Mouse (Mus musculus) MEL (cell line): ENCODE data around the gene Rrp36. TPM values are rescaled to one million over a fixed set of nuclear protein-coding genes. Genes with fewer than 3 reads are reported as not detected.

Source experiments
- DNase-seq: peaks from one replicate; pipeline ENCODE4 v3.0.0; 2011; ENCODE audit warnings: low read depth, low spot score
- H3K27ac ChIP-seq: 2 replicates; pipeline ENCODE4 v1.5.1; 2012; ENCODE audit warnings: low read depth, mild to moderate bottlenecking, control low read depth, low read length, moderate library complexity; ENCODE audit not compliant: control insufficient read depth
- H3K27me3 ChIP-seq, 2 experiments: fragments of 150-350 bp in 1 of 2; sonication (generic) in 1 of 2; 2 replicates each; pipeline ENCODE4 v1.6.1; 2012; ENCODE audit warnings: low read length in 2 of 2, mild to moderate bottlenecking in 2 of 2, improper control_type of control experiment in 1 of 2, moderate library complexity in 1 of 2; ENCODE audit not compliant: insufficient read depth in 2 of 2, control insufficient read depth in 1 of 2
- H3K36me3 ChIP-seq, 2 experiments: 2 replicates each; pipeline ENCODE4 v1.6.1; 2012 to 2014; ENCODE audit warnings: low read length in 2 of 2, improper control_type of control experiment in 1 of 2, inconsistent platforms in 1 of 2, mild to moderate bottlenecking in 1 of 2; ENCODE audit not compliant: insufficient read depth in 2 of 2, control insufficient read depth in 1 of 2
- H3K4me1 ChIP-seq, 2 experiments: fragments of 150-350 bp in 1 of 2; sonication (generic) in 1 of 2; 2 replicates each; pipeline ENCODE4 v1.6.1; 2012; ENCODE audit warnings: low read length in 2 of 2, improper control_type of control experiment in 1 of 2, mild to moderate bottlenecking in 1 of 2; ENCODE audit not compliant: insufficient read depth in 2 of 2, control insufficient read depth in 1 of 2
- H3K4me3 ChIP-seq, 2 experiments: fragments of 150-350 bp in 1 of 2; sonication (generic) in 1 of 2; 2 replicates each; pipeline ENCODE4 v1.5.1; 2012; ENCODE audit warnings: low read depth in 2 of 2, low read length in 2 of 2, mild to moderate bottlenecking in 2 of 2, moderate library complexity in 2 of 2, control low read depth in 1 of 2, improper control_type of control experiment in 1 of 2; ENCODE audit not compliant: control insufficient read depth in 1 of 2, insufficient read depth in 1 of 2
- H3K79me2 ChIP-seq: 2 replicates; pipeline ENCODE4 v1.6.1; 2012; ENCODE audit warnings: mild to moderate bottlenecking, low read length, moderate library complexity; ENCODE audit not compliant: control insufficient read depth, poor library complexity, insufficient read depth
- H3K9ac ChIP-seq: 2 replicates; pipeline ENCODE4 v1.6.1; 2012; ENCODE audit warnings: low read depth, mild to moderate bottlenecking, control low read depth, low read length, moderate library complexity; ENCODE audit not compliant: control insufficient read depth, poor library complexity, severe bottlenecking
- H3K9me3 ChIP-seq: fragments of 150-350 bp; sonication (generic); replicated peaks from 2 replicates; pipeline ENCODE4 v1.6.1; 2012; ENCODE audit warnings: mild to moderate bottlenecking, low read length, improper control_type of control experiment, moderate library complexity; ENCODE audit not compliant: insufficient read depth
- CHD2 ChIP-seq: IDR thresholded peaks from 2 replicates; pipeline ENCODE4 v1.6.1; 2011; ENCODE audit warnings: low read length, improper control_type of control experiment
- CTCF ChIP-seq, 3 experiments: IDR thresholded peaks in 2 of 3; conservative IDR thresholded peaks in 1 of 3; 2 replicates each; pipeline ENCODE4 v1.5.1; 2011 to 2012; ENCODE audit warnings: low read length in 3 of 3, low read depth in 2 of 3, mild to moderate bottlenecking in 2 of 3, improper control_type of control experiment in 1 of 3, inconsistent platforms in 1 of 3, mixed read lengths in 1 of 3, moderate library complexity in 1 of 3; ENCODE audit not compliant: control insufficient read depth in 1 of 3, insufficient read depth in 1 of 3, poor library complexity in 1 of 3, severe bottlenecking in 1 of 3
- E2F4 ChIP-seq: IDR thresholded peaks from 2 replicates; pipeline ENCODE4 v1.6.1; 2011; ENCODE audit warnings: low read depth, low read length, improper control_type of control experiment, borderline replicate concordance
- ELF1 ChIP-seq: IDR thresholded peaks from 2 replicates; pipeline ENCODE4 v1.6.1; 2014; ENCODE audit warnings: low read depth, mild to moderate bottlenecking, inconsistent platforms, low read length, improper control_type of control experiment, moderate library complexity
- EP300 ChIP-seq, 2 experiments: IDR thresholded peaks; 2 replicates each; pipeline ENCODE4 v1.6.1; 2011; ENCODE audit warnings: improper control_type of control experiment in 2 of 2, low read length in 2 of 2, low read depth in 1 of 2, mild to moderate bottlenecking in 1 of 2
- ETS1 ChIP-seq: IDR thresholded peaks from 2 replicates; pipeline ENCODE4 v1.6.1; 2012; ENCODE audit warnings: low read depth, mild to moderate bottlenecking, inconsistent platforms, low read length, improper control_type of control experiment, moderate library complexity
- GABPA ChIP-seq: IDR thresholded peaks from 2 replicates; pipeline ENCODE4 v1.6.1; 2012; ENCODE audit warnings: low read depth, mild to moderate bottlenecking, inconsistent platforms, low read length, improper control_type of control experiment, moderate library complexity
- GATA1 ChIP-seq: IDR thresholded peaks from 2 replicates; pipeline ENCODE4 v1.6.1; 2011; ENCODE audit warnings: low read depth, low read length, improper control_type of control experiment
- KAT2A ChIP-seq: conservative IDR thresholded peaks from 2 replicates; pipeline ENCODE4 v1.6.1; 2012; ENCODE audit warnings: low read depth, low read length, improper control_type of control experiment, inconsistent platforms
- MAX ChIP-seq: IDR thresholded peaks from 2 replicates; pipeline ENCODE4 v1.6.1; 2011; ENCODE audit warnings: low read length, improper control_type of control experiment
- MAZ ChIP-seq: IDR thresholded peaks from 2 replicates; pipeline ENCODE4 v1.6.1; 2012; ENCODE audit warnings: low read depth, mild to moderate bottlenecking, inconsistent platforms, low read length, improper control_type of control experiment
- MYB ChIP-seq: IDR thresholded peaks from 2 replicates; pipeline ENCODE4 v1.6.1; 2011; ENCODE audit warnings: mild to moderate bottlenecking, low read depth, low read length, improper control_type of control experiment
- MYC ChIP-seq: IDR thresholded peaks from 2 replicates; pipeline ENCODE4 v1.6.1; 2011; ENCODE audit warnings: low read depth, mild to moderate bottlenecking, low read length, improper control_type of control experiment, moderate library complexity
- RAD21 ChIP-seq: IDR thresholded peaks from 2 replicates; pipeline ENCODE4 v1.6.1; 2011; ENCODE audit warnings: mild to moderate bottlenecking, low read depth, low read length, improper control_type of control experiment
- TAL1 ChIP-seq: IDR thresholded peaks from 2 replicates; pipeline ENCODE4 v1.6.1; 2012; ENCODE audit warnings: mild to moderate bottlenecking, inconsistent platforms, low read length, moderate library complexity, mixed read lengths
- USF1 ChIP-seq: IDR thresholded peaks from 2 replicates; pipeline ENCODE4 v1.6.1; 2014; ENCODE audit warnings: low read depth, mild to moderate bottlenecking, inconsistent platforms, low read length, improper control_type of control experiment, moderate library complexity
- ZC3H11A ChIP-seq: IDR thresholded peaks from 2 replicates; pipeline ENCODE4 v1.6.1; 2012; ENCODE audit warnings: low read depth, mild to moderate bottlenecking, inconsistent platforms, low read length, improper control_type of control experiment
- ZKSCAN1 ChIP-seq: IDR thresholded peaks from 2 replicates; pipeline ENCODE4 v1.6.1; 2012; ENCODE audit warnings: low read depth, mild to moderate bottlenecking, inconsistent platforms, low read length, improper control_type of control experiment, moderate library complexity
- ZMIZ1 ChIP-seq: IDR thresholded peaks from 2 replicates; pipeline ENCODE4 v1.6.1; 2012; ENCODE audit warnings: low read depth, mild to moderate bottlenecking, inconsistent platforms, low read length, improper control_type of control experiment, moderate library complexity
- polyA plus RNA-seq, 2 experiments: library from polyadenylated mRNA; stranded (reverse) in 1 of 2; unstranded in 1 of 2; fragments of >175 nt in 1 of 2; fragments of >200 nt in 1 of 2; gene quantifications; 2 replicates each; pipeline versions ENCODE4 v1.2.1 to v1.2.4; 2012; ENCODE audit warnings: low replicate concordance in 2 of 2, low read depth in 1 of 2; ENCODE audit not compliant: insufficient read length in 2 of 2, insufficient read depth in 1 of 2, missing spikeins in 1 of 2
- total RNA-seq: library from RNA; depleted of rRNA; stranded (reverse); fragments of 300-350 nt; gene quantifications from 2 replicates; pipeline ENCODE4 v1.2.3, GENCODE M21; 2012

Rrp36 gene
- total and polyA plus RNA-seq, 3 experiments, result 51.2 to 55.3 TPM; not detected in 1

DNA sequence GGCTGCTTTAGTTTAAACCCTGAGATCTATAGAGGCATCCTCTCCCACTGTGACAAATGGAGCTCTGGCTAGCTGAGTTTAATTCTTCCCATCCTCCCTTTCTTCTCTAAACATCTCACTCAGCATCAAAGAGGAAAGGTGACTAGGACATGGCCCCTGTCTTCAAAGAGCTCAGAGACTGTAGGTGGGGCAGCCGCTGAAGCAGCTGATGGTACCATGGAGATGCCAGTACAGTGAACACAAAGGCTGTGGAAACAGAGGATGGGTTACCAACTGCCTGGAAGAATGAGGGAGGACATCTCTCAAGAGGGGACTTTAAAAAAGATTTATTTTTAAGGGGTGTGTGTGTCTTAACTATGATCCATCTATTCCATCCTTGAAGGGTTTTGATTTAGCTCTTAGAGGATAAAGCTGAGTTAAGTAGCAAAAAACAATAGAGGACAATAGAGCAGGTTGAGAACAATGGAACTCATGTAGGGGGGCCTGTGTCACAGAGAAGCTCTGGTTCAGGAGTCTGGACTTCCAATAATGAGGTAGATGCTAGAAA lies 20.4 kb upstream of the Rrp36 start:
- Histone ChIP-seq H3K27me3 (no peaks in the 10 kb centered on the region), H3K27ac (no peak overlapping the region), H3K79me2 (no peaks in the 10 kb centered on the region), H3K9me3 (no peaks in the 10 kb centered on the region), H3K9ac (no peak overlapping the region), H3K36me3 (peaks cover 0 to 1% of the 10 kb centered on the region in 2 experiments; a peak in 1 of 4 replicates), H3K4me1 (no peaks in the 10 kb centered on the region), H3K4me3 (no peak overlapping the region)
- TF ChIP-seq TAL1 (no peak), RAD21 (no peak), ETS1 (no peak), MYC (no peak), EP300 (IDR thresholded peaks at IDR 0.05; ENCODE audit: low read depth in 1 of 2, low read length in 2 of 2) (no peak), ZMIZ1 (no peak), ZKSCAN1 (no peak), USF1 (no peak), ZC3H11A (no peak), ELF1 (no peak), GABPA (no peak), E2F4 (no peak), MAX (no peak), MYB (no peak), GATA1 (no peak), CTCF (IDR thresholded peaks at IDR 0.05 in 2 of 3, conservative IDR thresholded peaks at IDR 0.05 in 1 of 3; ENCODE audit: control insufficient read depth in 1 of 3, insufficient read depth in 1 of 3, low read depth in 2 of 3, low read length in 3 of 3, poor library complexity in 1 of 3, severe bottlenecking in 1 of 3) (no peak)
- no peak for DNase-seq

DNA sequence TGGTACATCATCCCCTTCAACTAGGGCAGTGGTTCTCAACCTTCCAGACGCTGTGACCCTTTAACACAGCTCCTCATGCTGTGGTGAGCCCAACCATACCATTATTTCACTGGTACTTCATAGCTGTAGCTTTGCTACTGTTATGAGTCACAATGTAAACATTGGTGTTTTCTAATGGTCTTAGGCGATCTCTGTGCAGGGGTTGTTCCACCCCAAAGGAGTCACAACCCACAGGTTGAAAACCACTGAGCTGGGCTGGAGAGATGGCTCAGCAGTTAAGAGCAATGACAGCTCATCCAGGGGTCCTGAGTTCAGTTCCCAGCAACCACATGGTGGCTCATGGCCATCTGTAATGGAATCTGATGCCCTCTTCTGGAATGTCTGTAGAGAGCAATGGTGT lies 17.2 kb upstream of the Rrp36 start:
- no peak for DNase-seq

More for the DNA sequence above, 17.2 kb upstream of the Rrp36 start:
- Histone ChIP-seq H3K36me3 (no peaks in the 10 kb centered on the region; a peak in 1 of 4 replicates), H3K27ac (no peak overlapping the region), H3K27me3 (no peaks in the 10 kb centered on the region), H3K4me3 (no peak overlapping the region), H3K9me3 (no peaks in the 10 kb centered on the region), H3K4me1 (no peaks in the 10 kb centered on the region), H3K9ac (no peak overlapping the region), H3K79me2 (no peaks in the 10 kb centered on the region)
- TF ChIP-seq GATA1 (no peak), CHD2 (no peak), MYB (no peak), RAD21 (no peak), KAT2A (no peak), USF1 (no peak), MAZ (no peak)
